Mouse (Mus musculus): ENCODE data around the gene Ube2cbp. TPM values are rescaled to one million over a fixed set of nuclear protein-coding genes. Genes with fewer than 3 reads are reported as not detected.

Gene Ube2cbp
- polyA plus RNA-seq, 1 experiment from 2014 or later = 7.6 TPM

DNA sequence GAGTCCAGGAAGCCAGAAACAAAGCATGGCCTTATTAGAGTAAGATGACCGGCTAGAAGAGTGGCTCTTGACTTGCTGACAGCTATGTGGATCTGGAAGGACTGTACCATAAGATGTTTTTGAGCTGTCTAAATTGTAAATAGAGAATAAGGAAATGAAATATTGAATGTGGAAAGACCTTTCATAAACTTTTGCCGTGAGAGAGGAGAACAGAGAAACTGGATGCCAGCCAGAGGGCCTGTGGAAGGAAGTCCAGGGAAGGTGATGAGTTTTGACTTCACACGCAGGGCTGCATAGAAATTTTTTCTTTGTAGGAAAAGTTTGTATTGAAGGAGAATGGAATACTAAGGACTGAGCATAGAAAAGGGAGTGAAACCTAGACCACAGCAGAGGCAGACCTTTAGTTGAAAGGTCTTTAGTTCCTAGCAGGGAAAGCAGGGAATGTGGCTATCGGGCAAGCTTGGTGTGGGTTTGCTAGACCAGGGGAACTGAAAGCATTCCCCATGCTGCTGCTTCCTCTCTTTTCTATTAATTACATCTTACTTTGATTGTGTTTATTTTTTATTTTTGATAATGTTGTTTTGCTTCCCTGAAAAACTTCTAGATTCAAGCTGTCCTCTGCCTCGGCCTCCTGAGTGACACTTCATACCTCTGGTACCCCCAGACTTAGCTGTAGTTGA lies 13.8 kb upstream of the Ube2cbp start:
- H3K27ac ChIP-seq (ENCODE audit: low read depth, low read length) = no peak overlapping the region
- DNase-seq (ENCODE audit: low spot score) = no peak
- no peak overlapping the region for H3K9ac ChIP-seq (ENCODE audit: low read length)
- no peak overlapping the region for H3K4me2 ChIP-seq (ENCODE audit: low read length)
- 85% methylated on average over 5 of the region's 5 CpGs for WGBS
- H3K4me3 ChIP-seq (ENCODE audit: low read depth, low read length) = no peak overlapping the region
- H3K36me3 ChIP-seq (ENCODE audit: control insufficient read depth, insufficient read depth, low read length) = no peaks in the 10 kb centered on the region
- H3K27me3 ChIP-seq (replicated peaks; ENCODE audit: control insufficient read depth, insufficient read depth, low read length) = no peaks in the 10 kb centered on the region
- H3K4me1 ChIP-seq (ENCODE audit: control insufficient read depth, insufficient read depth, low read length) = no peaks in the 10 kb centered on the region
- ATAC-seq = no peak
- H3K9me3 ChIP-seq (replicated peaks; ENCODE audit: control insufficient read depth, low read length) = no peaks in the 10 kb centered on the region

DNA sequence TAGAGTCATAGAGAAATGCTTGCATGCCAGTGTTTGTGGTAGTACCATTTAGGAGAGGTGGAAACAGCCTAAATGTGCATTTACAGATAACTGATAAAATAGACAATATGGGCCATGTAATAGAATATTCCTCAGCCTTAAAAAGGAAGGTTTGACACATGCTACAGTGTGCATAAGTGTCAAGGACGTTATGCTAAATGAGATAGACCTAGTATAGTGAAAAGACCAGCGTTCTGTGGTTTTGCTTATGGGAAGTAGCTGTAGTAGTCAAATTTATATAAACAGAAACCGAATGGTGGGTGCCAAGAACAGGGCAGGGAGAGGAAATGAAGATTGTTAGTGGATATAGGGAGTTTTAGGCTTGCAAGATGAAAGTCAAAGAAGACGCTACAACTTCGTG lies 12.0 kb upstream of the Ube2cbp start:
- ATAC-seq (no peak), DNase-seq (ENCODE audit: low spot score) (no peak)
- no peak overlapping the region for H3K4me3 ChIP-seq (ENCODE audit: low read depth, low read length)
- no peaks in the 10 kb centered on the region for H3K9me3 ChIP-seq (replicated peaks; ENCODE audit: control insufficient read depth, low read length)
- H3K36me3 ChIP-seq (ENCODE audit: control insufficient read depth, insufficient read depth, low read length) = no peaks in the 10 kb centered on the region
- 88% methylated on average over 5 of the region's 5 CpGs for WGBS
- no peak overlapping the region for H3K9ac ChIP-seq (ENCODE audit: low read length)
- no peak overlapping the region for H3K27ac ChIP-seq (ENCODE audit: low read depth, low read length)
- H3K27me3 ChIP-seq (replicated peaks; ENCODE audit: control insufficient read depth, insufficient read depth, low read length) = no peaks in the 10 kb centered on the region
- no peaks in the 10 kb centered on the region for H3K4me1 ChIP-seq (ENCODE audit: control insufficient read depth, insufficient read depth, low read length)
- H3K4me2 ChIP-seq (ENCODE audit: low read length) = no peak overlapping the region

DNA sequence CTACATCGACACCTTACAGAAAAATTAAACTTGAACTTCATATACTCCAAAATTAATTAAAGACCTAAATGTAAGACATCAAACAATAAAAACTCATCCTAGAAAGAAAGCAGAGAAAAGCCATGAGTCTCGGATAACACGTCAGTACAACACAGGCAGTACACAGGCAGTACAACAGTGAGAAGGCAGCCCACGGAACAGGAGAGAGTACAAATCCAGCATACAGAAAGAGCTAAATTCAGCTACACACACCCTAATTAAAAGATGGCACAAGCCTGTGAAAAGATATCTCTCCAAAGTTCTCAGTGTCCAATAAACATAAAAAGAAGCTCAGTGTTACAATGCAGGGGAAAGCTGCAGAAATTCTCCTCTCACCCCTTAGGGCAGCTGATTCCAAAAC lies 11.2 kb upstream of the Ube2cbp start:
- Histone ChIP-seq H3K36me3 (ENCODE audit: control insufficient read depth, insufficient read depth, low read length) (no peaks in the 10 kb centered on the region), H3K9me3 (replicated peaks; ENCODE audit: control insufficient read depth, low read length) (no peaks in the 10 kb centered on the region), H3K9ac (ENCODE audit: low read length) (no peak overlapping the region), H3K27me3 (replicated peaks; ENCODE audit: control insufficient read depth, insufficient read depth, low read length) (no peaks in the 10 kb centered on the region), H3K4me1 (ENCODE audit: control insufficient read depth, insufficient read depth, low read length) (no peaks in the 10 kb centered on the region), H3K4me3 (ENCODE audit: low read depth, low read length) (no peak overlapping the region), H3K27ac (ENCODE audit: low read depth, low read length) (no peak overlapping the region), H3K4me2 (ENCODE audit: low read length) (no peak overlapping the region)
- WGBS = 87% methylated on average over 4 of the region's 4 CpGs
- DNase-seq (ENCODE audit: low spot score) (no peak), ATAC-seq (no peak)

DNA sequence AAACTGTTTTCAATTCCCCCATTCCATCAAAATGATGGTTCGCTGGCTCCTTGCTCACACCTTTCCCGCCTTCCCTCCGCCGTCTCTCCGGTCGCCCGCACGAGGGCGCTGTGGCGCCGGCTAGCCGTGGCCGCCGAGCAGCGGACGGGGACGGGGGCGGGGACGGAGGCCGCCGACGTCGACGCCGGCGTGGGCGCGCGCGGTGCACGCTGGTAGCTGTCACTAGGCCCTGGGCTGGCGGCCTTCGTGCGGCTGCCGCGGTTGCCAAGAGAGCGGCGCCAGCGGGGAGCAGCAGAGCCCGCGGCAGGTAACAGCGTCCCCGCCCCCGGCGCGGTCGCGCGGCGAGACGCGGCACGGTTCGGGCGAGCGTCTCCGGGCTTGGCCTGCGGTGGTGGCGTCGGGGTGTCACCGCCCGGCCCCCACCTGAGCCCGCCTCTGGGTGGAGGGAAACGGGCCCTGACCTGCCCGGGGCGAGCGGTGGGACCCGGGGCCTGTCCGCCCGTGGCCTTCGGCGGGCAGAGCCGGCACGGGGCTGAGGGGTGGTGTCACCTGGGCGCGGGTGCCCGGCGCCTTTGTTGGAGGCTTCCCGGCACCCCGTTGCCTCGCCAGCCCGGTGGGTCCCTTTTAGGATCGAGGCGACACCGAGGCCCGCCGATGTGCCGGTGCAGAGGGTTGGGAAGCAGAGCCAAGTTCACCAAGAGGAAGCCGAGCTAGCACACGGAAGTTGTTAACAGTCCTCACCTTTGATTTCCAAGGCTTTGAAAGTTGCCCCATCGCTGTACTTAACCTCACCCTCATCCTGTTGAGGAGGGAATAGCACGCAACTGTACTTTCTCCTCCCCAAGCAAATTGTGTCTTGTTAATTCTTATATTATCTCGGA lies 2.5 kb upstream of the Ube2cbp start, which contains the start of gene Dop1a:
Gene Dop1a (plus strand): TSS at position 165 of the 881 bp plus-strand sequence.
- ATAC-seq (peak; percentile 95), DNase-seq (ENCODE audit: low spot score) (peak; percentile 95)
- Histone ChIP-seq H3K27me3 (replicated peaks; ENCODE audit: control insufficient read depth, insufficient read depth, low read length) (no peaks in the 10 kb centered on the region), H3K9me3 (replicated peaks; ENCODE audit: control insufficient read depth, low read length) (no peaks in the 10 kb centered on the region), H3K36me3 (ENCODE audit: control insufficient read depth, insufficient read depth, low read length) (no peaks in the 10 kb centered on the region), H3K4me3 (ENCODE audit: low read depth, low read length) (peak within 1 kb of the TSS; percentile 88), H3K9ac (ENCODE audit: low read length) (peak within 1 kb of the TSS; percentile 92), H3K27ac (ENCODE audit: low read depth, low read length) (peak within 1 kb of the TSS; percentile 72), H3K4me2 (ENCODE audit: low read length) (peak within 1 kb of the TSS; percentile 76), H3K4me1 (ENCODE audit: control insufficient read depth, insufficient read depth, low read length) (peaks cover 2% of the 10 kb centered on the region; the same call in 1 of the 2 replicates)
- whole genome bisulfite sequencing = under 1% methylated on average over 86 of the region's 93 CpGs

DNA sequence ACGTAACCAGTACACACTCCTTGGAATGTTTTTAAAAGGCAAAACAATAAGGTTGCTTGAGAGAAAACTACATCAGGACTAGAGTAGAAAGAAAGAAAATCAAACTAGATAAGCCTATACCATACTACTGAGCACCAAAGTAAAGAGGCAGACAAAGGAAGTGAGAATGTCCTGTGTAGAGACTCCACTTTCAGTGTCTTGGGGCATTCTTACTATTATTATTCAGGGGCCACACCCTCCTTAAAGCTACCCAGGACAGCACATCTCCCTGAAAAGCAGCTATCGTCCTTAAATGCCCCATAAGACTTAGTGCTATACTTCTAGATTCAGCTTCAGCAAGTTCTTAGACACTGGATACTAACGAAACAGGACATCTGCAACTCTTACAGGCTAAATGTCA lies 11.1 kb downstream of the Ube2cbp start:
- ATAC-seq = no peak
- WGBS = 77% methylated on average over 3 of the region's 3 CpGs
- Histone ChIP-seq H3K9me3 (replicated peaks; ENCODE audit: control insufficient read depth, low read length) (no peaks in the 10 kb centered on the region), H3K4me2 (ENCODE audit: low read length) (no peak overlapping the region), H3K27me3 (replicated peaks; ENCODE audit: control insufficient read depth, insufficient read depth, low read length) (no peaks in the 10 kb centered on the region), H3K27ac (ENCODE audit: low read depth, low read length) (no peak overlapping the region), H3K4me3 (ENCODE audit: low read depth, low read length) (no peak overlapping the region), H3K4me1 (ENCODE audit: control insufficient read depth, insufficient read depth, low read length) (peaks cover 6% of the 10 kb centered on the region; the same call in 1 of the 2 replicates), H3K36me3 (ENCODE audit: control insufficient read depth, insufficient read depth, low read length) (no peaks in the 10 kb centered on the region), H3K9ac (ENCODE audit: low read length) (no peak overlapping the region)
- no peak for DNase-seq (ENCODE audit: low spot score)

DNA sequence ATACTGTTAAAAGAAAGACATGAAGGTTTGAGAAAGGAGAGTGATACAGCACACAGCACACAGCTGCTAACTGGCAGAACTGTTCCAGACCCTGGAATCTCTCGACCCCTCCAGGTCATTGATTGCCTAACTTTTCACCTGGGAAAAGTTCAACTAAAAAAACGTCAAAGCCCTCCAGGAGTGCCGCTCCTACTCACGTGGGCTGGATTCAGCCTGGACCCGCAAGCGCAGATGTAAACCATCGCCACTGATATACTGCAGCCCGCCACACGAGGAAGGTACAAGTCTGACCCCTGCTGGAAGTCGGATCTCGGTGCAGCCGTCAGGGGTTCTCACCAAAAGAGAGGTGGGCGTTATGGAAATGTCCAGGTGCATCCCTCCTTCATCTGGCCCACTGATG lies 13.1 kb downstream of the Ube2cbp start:
- Histone ChIP-seq H3K4me1 (ENCODE audit: control insufficient read depth, insufficient read depth, low read length) (peaks cover 6% of the 10 kb centered on the region; the same call in 1 of the 2 replicates), H3K4me2 (ENCODE audit: low read length) (peak overlapping the region; percentile 44), H3K27me3 (replicated peaks; ENCODE audit: control insufficient read depth, insufficient read depth, low read length) (no peaks in the 10 kb centered on the region), H3K9ac (ENCODE audit: low read length) (no peak overlapping the region), H3K36me3 (ENCODE audit: control insufficient read depth, insufficient read depth, low read length) (no peaks in the 10 kb centered on the region), H3K4me3 (ENCODE audit: low read depth, low read length) (no peak overlapping the region), H3K27ac (ENCODE audit: low read depth, low read length) (no peak overlapping the region), H3K9me3 (replicated peaks; ENCODE audit: control insufficient read depth, low read length) (no peaks in the 10 kb centered on the region)
- DNase-seq (ENCODE audit: low spot score) (peak; percentile 83), ATAC-seq (peak; percentile 89)
- under 1% methylated on average over 13 of the region's 13 CpGs for WGBS

DNA sequence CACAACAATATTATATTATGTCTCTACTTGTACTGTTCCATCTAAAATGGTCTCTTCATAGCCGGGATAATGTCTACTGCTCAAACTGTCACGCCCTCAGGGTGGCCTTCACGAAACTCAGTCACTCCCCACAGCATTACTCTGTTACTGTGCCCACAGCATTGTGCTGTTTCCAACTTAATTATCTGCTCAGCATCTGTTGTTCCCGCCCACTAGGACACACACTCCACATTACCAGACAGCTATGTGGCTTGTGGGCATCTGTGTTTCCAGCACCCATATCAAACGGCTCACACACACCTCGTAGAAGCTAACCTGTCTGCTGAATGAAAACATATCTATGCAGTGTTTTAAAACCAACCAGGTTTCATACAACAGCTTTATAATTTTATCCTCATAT lies 13.7 kb downstream of the Ube2cbp start:
- no peaks in the 10 kb centered on the region for H3K9me3 ChIP-seq (replicated peaks; ENCODE audit: control insufficient read depth, low read length)
- peaks cover 6% of the 10 kb centered on the region; the same call in 1 of the 2 replicates for H3K4me1 ChIP-seq (ENCODE audit: control insufficient read depth, insufficient read depth, low read length)
- DNase-seq (ENCODE audit: low spot score) (peak; percentile 36), ATAC-seq (peak; percentile 54; the same call in 1 of the 2 replicates)
- H3K27me3 ChIP-seq (replicated peaks; ENCODE audit: control insufficient read depth, insufficient read depth, low read length) = no peaks in the 10 kb centered on the region
- no peak overlapping the region for H3K27ac ChIP-seq (ENCODE audit: low read depth, low read length)
- no peak overlapping the region for H3K9ac ChIP-seq (ENCODE audit: low read length)
- WGBS = 21% methylated on average over 6 of the region's 6 CpGs
- H3K36me3 ChIP-seq (ENCODE audit: control insufficient read depth, insufficient read depth, low read length) = no peaks in the 10 kb centered on the region
- no peak overlapping the region for H3K4me3 ChIP-seq (ENCODE audit: low read depth, low read length)
- peak overlapping the region; percentile 44; the same call in 1 of the 2 replicates for H3K4me2 ChIP-seq (ENCODE audit: low read length)

DNA sequence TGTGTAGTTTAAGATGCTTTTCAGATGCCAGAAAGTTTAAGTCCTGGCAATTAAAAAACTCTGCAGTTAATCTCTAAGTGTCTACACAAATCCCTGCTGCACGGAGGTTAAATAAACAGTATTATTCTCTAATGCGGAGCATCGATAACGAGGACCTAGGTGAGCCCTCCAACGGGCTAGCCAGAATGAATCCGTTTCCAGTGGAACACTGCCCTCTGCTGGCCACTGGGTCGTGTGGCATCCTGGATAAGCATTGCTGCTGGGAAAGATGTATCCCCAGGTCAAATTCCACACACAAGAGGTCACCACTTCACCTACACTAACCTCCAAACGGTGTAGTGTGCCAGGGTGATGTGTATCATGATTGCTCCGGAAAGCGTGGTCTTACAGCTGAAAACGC lies 15.2 kb downstream of the Ube2cbp start:
- peak overlapping the region; percentile 35 for H3K4me2 ChIP-seq (ENCODE audit: low read length)
- ATAC-seq (peak; percentile 58), DNase-seq (ENCODE audit: low spot score) (peak; percentile 89)
- H3K4me1 ChIP-seq (ENCODE audit: control insufficient read depth, insufficient read depth, low read length) = peaks cover 6% of the 10 kb centered on the region; the same call in 1 of the 2 replicates
- no peak overlapping the region for H3K27ac ChIP-seq (ENCODE audit: low read depth, low read length)
- H3K4me3 ChIP-seq (ENCODE audit: low read depth, low read length) = no peak overlapping the region
- H3K9ac ChIP-seq (ENCODE audit: low read length) = no peak overlapping the region
- H3K36me3 ChIP-seq (ENCODE audit: control insufficient read depth, insufficient read depth, low read length) = no peaks in the 10 kb centered on the region
- H3K27me3 ChIP-seq (replicated peaks; ENCODE audit: control insufficient read depth, insufficient read depth, low read length) = no peaks in the 10 kb centered on the region
- no peaks in the 10 kb centered on the region for H3K9me3 ChIP-seq (replicated peaks; ENCODE audit: control insufficient read depth, low read length)
- 6% methylated on average over 11 of the region's 11 CpGs for WGBS
